Mouse (Mus musculus): ENCODE measurements around the gene Mical2. TPM values are rescaled to one million over a fixed set of nuclear protein-coding genes. Genes with fewer than 3 reads are reported as not detected.

The Mical2 gene
- polyA plus RNA-seq, 1 experiment, result 58.2 TPM

DNA sequence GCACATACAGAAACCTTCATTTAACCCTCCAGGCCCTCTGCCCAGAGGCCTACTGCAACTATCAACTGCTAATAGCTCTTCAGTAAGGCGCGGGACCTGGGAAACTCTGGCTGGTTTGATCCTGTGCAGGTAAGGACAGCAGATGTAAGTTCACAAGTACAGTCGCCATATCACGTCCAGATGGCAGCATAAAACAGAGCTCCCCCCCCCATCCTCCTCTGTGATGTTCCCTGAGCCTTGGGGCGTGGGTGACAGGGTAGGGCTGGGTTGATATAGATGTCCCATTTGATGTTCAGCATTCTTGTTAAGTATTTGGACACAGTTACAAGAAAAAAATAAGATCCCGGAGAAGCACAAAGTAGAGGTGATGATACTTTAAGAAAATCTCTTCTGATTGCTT lies 20.1 kb upstream of the Mical2 start:
- Histone ChIP-seq H3K4me3 (replicated peaks; ENCODE audit: extremely low read depth, low read depth, low read length) (no peak overlapping the region), H3K4me1 (ENCODE audit: control insufficient read depth, insufficient read depth, low read length) (peaks cover 9% of the 10 kb centered on the region)
- WGBS, result 94% methylated on average over 6 of the region's 6 CpGs
- TF ChIP-seq CTCF (IDR thresholded peaks at IDR 0.05; ENCODE audit: insufficient read depth, low read length) (no peak), POLR2A (IDR thresholded peaks at IDR 0.05; ENCODE audit: borderline replicate concordance, extremely low read depth, low read depth, low read length) (no peak)
- DNase-seq, result no peak

DNA sequence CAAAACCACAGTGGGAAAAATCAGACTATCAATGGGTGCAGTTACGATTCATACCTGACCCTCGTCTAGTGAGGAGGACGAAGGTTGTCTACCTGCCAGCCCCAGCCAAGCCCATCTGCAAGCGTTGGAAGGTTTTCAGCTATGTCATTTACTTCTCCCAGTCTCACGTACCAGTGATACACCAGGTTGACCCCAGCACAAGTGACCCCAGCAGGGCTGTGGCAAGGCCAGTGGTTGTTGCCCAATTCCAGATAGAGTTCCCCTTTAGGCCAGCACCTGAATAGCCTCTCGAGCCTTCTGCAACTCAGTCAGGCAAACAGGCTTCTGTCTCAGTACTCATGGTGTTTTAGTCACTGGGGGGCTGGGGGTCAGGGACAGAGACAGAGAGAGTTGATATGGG lies 17.9 kb upstream of the Mical2 start:
- TF ChIP-seq POLR2A (IDR thresholded peaks at IDR 0.05; ENCODE audit: borderline replicate concordance, extremely low read depth, low read depth, low read length) (no peak), CTCF (IDR thresholded peaks at IDR 0.05; ENCODE audit: insufficient read depth, low read length) (no peak)
- H3K4me1 ChIP-seq (ENCODE audit: control insufficient read depth, insufficient read depth, low read length), result peaks cover 14% of the 10 kb centered on the region
- 90% methylated on average over 6 of the region's 6 CpGs for WGBS
- H3K4me3 ChIP-seq (replicated peaks; ENCODE audit: extremely low read depth, low read depth, low read length), result no peak overlapping the region
- DNase-seq, result no peak

DNA sequence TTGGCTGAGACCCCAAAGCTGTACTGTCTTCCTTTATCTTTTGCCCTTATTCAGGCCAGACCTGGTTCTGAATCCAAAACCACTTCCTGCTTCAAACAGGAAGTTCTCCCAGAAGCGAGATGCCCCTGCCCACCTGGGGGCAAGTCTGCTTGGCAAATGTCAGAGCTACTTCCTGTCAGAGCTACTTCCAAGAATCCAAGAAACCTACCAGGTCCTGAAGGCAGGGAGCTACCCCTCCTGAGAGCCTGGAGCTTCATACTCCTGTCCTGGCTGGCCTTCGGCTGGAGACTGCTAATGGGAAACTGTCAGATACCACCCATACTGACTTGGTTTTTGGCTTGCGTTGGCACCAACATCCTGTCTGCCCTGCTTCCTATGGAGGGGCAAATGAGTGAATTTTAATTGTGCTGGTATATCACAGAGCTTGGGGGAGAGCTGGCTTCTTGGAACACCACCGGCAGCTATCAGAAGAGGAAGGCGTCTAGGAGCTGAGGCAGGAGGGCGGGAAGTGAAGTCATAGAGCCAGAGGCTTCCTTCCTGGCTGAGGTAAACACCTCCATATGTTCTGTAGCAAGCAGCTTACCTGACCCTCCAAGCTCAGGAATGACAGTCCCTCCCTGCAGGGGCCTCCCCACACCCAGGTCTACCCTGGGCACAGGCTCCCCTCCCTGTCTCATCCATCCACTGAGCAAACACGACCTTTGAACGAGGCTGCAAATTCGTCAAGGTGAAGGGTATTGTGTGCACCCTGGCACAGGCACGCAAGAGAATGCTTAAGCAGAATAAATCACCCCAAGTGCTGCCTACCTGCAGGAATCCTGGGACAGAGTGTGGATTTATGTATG lies 17.1 kb upstream of the Mical2 start:
- Histone ChIP-seq H3K4me1 (ENCODE audit: control insufficient read depth, insufficient read depth, low read length) (peaks cover 18% of the 10 kb centered on the region), H3K4me3 (replicated peaks; ENCODE audit: extremely low read depth, low read depth, low read length) (no peak overlapping the region)
- 41% methylated on average over 10 of the region's 10 CpGs for whole genome bisulfite sequencing
- TF ChIP-seq POLR2A (IDR thresholded peaks at IDR 0.05; ENCODE audit: borderline replicate concordance, extremely low read depth, low read depth, low read length), result no peak
- TF ChIP-seq CTCF (IDR thresholded peaks at IDR 0.05; ENCODE audit: insufficient read depth, low read length), result no peak
- DNase-seq, result no peak

DNA sequence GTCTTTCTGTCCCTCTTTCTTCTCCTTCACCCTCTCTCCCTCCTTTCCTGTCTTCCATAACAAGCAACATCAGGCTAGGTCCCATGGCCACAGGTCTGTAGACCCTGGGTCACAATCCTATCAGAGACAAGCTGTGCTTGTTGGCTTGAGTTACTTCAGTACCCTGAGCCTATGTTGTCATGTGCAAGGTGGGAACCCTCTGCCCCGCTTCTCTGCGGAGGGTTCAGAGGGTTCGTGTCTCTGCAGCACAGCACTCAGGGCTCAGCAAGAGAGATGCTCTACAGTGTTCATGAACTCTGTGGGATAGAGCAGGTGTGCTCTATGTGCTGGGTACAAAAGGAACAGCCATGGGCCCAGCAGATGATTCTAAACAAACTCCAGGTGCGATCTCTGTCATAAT lies 16.0 kb upstream of the Mical2 start:
- no peak for DNase-seq
- no peak overlapping the region for H3K4me3 ChIP-seq (replicated peaks; ENCODE audit: extremely low read depth, low read depth, low read length)
- whole genome bisulfite sequencing, result 93% methylated on average over 4 of the region's 4 CpGs
- H3K4me1 ChIP-seq (ENCODE audit: control insufficient read depth, insufficient read depth, low read length), result peaks cover 20% of the 10 kb centered on the region
- TF ChIP-seq CTCF (IDR thresholded peaks at IDR 0.05; ENCODE audit: insufficient read depth, low read length), result no peak
- no peak for TF ChIP-seq POLR2A (IDR thresholded peaks at IDR 0.05; ENCODE audit: borderline replicate concordance, extremely low read depth, low read depth, low read length)

DNA sequence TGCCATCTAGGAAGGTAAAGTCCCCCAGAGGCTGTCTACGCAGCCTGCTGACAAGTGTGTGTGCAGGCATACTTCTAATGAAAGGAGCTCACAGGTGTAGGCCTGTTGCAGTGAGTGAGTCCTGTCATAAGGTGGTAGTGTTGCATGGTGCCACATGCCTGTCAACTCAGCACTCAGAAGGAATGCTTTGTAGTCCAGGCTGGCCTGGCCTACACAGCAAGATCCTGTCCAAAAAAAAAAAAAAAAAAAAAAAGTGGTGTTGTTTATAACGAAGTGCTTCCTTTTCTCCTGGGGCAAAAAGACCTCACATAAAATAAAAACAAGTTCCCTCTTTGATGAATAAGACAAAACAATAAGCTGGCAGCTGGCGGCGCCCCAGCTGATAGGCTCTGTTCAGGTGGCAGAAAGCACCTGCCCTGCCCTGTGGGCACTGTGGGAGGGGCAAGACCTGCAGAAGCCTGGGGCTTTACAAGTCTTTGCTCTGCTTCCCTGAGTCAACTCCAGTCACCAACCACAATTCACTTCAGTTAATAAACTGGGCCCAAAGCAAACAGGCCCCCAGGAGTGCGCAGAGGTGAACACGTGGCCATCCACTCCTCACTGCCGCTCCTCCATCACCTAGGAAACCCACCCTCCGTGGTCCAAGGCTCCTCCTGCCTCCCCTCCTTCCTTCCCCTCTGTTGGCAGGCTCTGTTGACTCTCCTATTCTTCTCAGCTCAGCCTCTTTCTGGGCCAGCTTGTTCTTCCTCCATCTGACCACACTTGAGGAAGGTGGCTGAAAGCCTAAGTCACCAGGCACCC lies 12.5 kb upstream of the Mical2 start:
- peak; percentile 68 for DNase-seq

DNA sequence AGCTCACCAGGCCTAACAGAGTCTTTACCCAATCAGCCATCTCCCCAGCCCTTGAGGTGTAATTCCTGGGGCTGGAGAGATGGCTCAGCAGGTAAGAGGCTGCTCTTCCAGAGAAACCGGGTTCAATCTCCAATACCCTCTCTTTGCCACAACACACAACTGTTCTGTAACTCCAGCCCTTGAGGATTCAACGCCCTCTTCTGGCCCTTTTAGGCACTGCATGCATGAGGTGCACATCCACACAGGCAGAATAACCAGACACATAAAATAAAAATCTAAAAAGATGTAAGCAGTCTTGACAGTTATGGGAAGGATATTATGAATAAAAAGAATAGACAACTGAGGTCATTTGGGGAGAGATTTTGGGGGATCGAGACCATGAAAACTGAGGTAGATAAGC lies 9.8 kb upstream of the Mical2 start:
- WGBS, result 89% methylated on average over 3 of the region's 3 CpGs
- TF ChIP-seq CTCF (IDR thresholded peaks at IDR 0.05; ENCODE audit: insufficient read depth, low read length), result no peak
- TF ChIP-seq POLR2A (IDR thresholded peaks at IDR 0.05; ENCODE audit: borderline replicate concordance, extremely low read depth, low read depth, low read length), result no peak

More for the DNA sequence above, 12.5 kb upstream of the Mical2 start:
- 17% methylated on average over 8 of the region's 8 CpGs for WGBS
- TF ChIP-seq POLR2A (IDR thresholded peaks at IDR 0.05; ENCODE audit: borderline replicate concordance, extremely low read depth, low read depth, low read length) (no peak), CTCF (IDR thresholded peaks at IDR 0.05; ENCODE audit: insufficient read depth, low read length) (peak; percentile 92)
- H3K4me1 ChIP-seq (ENCODE audit: control insufficient read depth, insufficient read depth, low read length), result peaks cover 28% of the 10 kb centered on the region
- no peak overlapping the region for H3K4me3 ChIP-seq (replicated peaks; ENCODE audit: extremely low read depth, low read depth, low read length)

DNA sequence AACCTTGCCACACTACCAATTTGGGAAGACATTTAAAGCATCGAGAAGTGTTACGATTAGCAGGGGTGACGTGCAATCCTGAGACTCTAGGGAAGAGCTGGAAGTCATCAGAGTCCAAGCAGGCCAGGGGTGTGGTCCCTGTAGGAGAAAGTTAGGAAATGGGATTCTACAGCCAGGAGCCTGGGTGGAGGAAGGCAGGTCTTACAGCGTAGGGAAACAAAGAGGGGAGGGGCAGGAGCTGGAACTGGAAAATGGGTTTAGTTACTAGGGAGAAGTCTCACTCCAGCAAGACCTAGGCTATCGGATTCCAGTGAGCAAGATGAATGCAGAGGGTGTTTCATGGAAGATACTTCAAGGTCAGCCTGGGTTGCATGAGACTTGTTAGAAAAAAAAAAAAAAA lies 8.9 kb upstream of the Mical2 start:
- TF ChIP-seq POLR2A (IDR thresholded peaks at IDR 0.05; ENCODE audit: borderline replicate concordance, extremely low read depth, low read depth, low read length), result no peak
- no peak for TF ChIP-seq CTCF (IDR thresholded peaks at IDR 0.05; ENCODE audit: insufficient read depth, low read length)
- 38% methylated on average over 5 of the region's 5 CpGs for WGBS
- DNase-seq, result no peak
- Histone ChIP-seq H3K4me1 (ENCODE audit: control insufficient read depth, insufficient read depth, low read length) (peaks cover 23% of the 10 kb centered on the region), H3K4me3 (replicated peaks; ENCODE audit: extremely low read depth, low read depth, low read length) (no peak overlapping the region)

More for the DNA sequence above, 9.8 kb upstream of the Mical2 start:
- Histone ChIP-seq H3K4me1 (ENCODE audit: control insufficient read depth, insufficient read depth, low read length) (peaks cover 23% of the 10 kb centered on the region), H3K4me3 (replicated peaks; ENCODE audit: extremely low read depth, low read depth, low read length) (no peak overlapping the region)
- no peak for DNase-seq

DNA sequence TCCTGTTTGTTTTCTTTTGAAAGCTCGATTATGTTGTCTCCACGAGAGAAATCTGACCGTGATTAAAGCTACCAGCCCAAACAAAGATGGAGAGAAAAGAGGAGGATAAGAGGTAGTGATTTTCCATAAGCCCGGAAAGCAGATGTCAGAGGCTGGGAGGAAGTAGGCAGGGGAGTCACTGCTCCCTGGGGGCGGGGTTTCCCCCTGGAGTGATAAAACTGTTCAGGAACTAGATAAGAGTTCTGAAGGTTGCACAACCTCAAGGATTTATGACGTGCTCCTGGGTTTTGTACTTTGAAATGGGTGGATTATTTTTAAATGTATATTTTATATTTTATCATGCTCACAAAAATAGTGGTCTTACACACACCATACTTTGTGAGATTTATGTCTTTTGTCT lies 8.4 kb upstream of the Mical2 start:
- H3K4me1 ChIP-seq (ENCODE audit: control insufficient read depth, insufficient read depth, low read length), result peaks cover 22% of the 10 kb centered on the region
- H3K4me3 ChIP-seq (replicated peaks; ENCODE audit: extremely low read depth, low read depth, low read length), result no peak overlapping the region
- WGBS, result 8% methylated on average over 6 of the region's 6 CpGs
- TF ChIP-seq CTCF (IDR thresholded peaks at IDR 0.05; ENCODE audit: insufficient read depth, low read length) (no peak), POLR2A (IDR thresholded peaks at IDR 0.05; ENCODE audit: borderline replicate concordance, extremely low read depth, low read depth, low read length) (no peak)
- DNase-seq, result no peak

DNA sequence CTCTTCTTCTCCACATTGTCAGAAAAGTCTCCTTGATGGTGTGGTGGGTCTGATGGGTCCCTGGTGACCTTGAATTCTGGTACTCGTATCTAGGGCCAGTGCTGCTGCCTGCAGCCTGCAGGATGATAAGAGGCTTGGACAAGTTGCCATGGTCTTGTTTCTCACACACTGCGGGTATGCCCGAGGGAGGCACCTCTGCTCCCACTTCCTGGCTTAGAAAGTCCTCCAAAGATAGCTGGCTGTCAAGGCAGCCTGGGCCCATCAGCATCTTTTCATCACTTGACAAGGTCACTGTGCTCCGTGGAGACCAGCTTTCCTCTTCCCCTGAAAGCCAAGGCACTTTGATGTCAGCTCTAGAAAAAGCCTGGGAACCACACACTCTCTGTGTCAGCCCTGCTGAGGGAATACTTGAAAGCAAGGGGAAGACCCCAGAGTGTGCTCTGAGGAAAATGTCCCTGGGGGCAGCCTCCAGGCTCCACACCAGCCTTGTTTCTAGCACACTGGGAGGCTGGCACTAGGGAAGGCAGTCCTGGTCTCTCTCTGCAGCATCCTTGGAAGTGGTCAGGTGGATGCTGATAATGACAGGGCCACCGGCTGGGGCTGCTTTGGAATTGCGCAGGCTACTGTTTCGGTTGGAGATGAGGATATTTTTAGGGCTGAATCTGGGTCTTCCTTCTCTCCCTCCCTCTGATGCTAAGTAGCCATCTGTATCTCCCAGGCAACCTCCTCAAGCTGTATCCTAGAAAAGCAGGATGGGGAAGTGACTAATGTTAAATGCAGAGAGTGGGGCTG lies 2.7 kb upstream of the Mical2 start:
- H3K4me1 ChIP-seq (ENCODE audit: control insufficient read depth, insufficient read depth, low read length), result peaks cover 4% of the 10 kb centered on the region
- TF ChIP-seq POLR2A (IDR thresholded peaks at IDR 0.05; ENCODE audit: borderline replicate concordance, extremely low read depth, low read depth, low read length), result no peak
- no peak for TF ChIP-seq CTCF (IDR thresholded peaks at IDR 0.05; ENCODE audit: insufficient read depth, low read length)
- H3K4me3 ChIP-seq (replicated peaks; ENCODE audit: extremely low read depth, low read depth, low read length), result no peak overlapping the region
- WGBS, result 54% methylated on average over 7 of the region's 7 CpGs
- no peak for DNase-seq

Data from lung, adult 2 months (tissue).